Mouse (Mus musculus) kidney, embryonic 16.5 days (tissue): ENCODE results near the gene Macrod1. TPM values are rescaled to one million over a fixed set of nuclear protein-coding genes. Genes with fewer than 3 reads are reported as not detected.

Source experiments
- ATAC-seq: fragments of 200-750 bp; cut with Nextera tagmentation; 2 replicates; pipeline ENCODE4 v1.8.0; 2017; ENCODE audit warnings: moderate TSS enrichment; ENCODE audit not compliant: low FRiP score, low TSS enrichment
- H3K27ac ChIP-seq: fragments of 300-500 bp; sonication (generic); 2 replicates; pipeline ENCODE4 v1.5.1; 2014; ENCODE audit warnings: low read length
- H3K27me3 ChIP-seq: fragments of 300-500 bp; sonication (generic); 2 replicates; pipeline ENCODE4 v1.6.1; 2014; ENCODE audit warnings: low read length, control low read depth, mixed read lengths; ENCODE audit not compliant: insufficient read depth
- H3K36me3 ChIP-seq: fragments of 300-500 bp; sonication (generic); 2 replicates; pipeline ENCODE4 v1.6.1; 2014; ENCODE audit warnings: low read length, control low read depth, mixed read lengths; ENCODE audit not compliant: insufficient read depth
- H3K4me1 ChIP-seq: fragments of 300-500 bp; sonication (generic); 2 replicates; pipeline ENCODE4 v1.6.1; 2014; ENCODE audit warnings: low read length, control low read depth, mixed read lengths; ENCODE audit not compliant: insufficient read depth
- H3K4me2 ChIP-seq: fragments of 300-500 bp; sonication (generic); replicated peaks from 2 replicates; pipeline ENCODE4 v1.6.1; 2014; ENCODE audit warnings: low read depth, low read length
- H3K4me3 ChIP-seq: fragments of 300-500 bp; sonication (generic); 2 replicates; pipeline ENCODE4 v1.5.1; 2014; ENCODE audit warnings: mild to moderate bottlenecking, low read length
- H3K9ac ChIP-seq: fragments of 300-500 bp; sonication (generic); replicated peaks from 2 replicates; pipeline ENCODE4 v1.6.1; 2014; ENCODE audit warnings: low read length
- H3K9me3 ChIP-seq: fragments of 300-500 bp; sonication (generic); 2 replicates; pipeline ENCODE4 v1.6.1; 2016; ENCODE audit warnings: low read length, control low read depth
- WGBS: fragments of 180-500 bp; shearing (Covaris S2); extraction: QIAGEN DNeasy Blood & Tissue Kit; methylation state at CpG from one replicate; pipeline ENCODE4 v1.1.7; 2014; 5-methylcytosine and 5-hydroxymethylcytosine counted together
- polyA plus RNA-seq: library from polyadenylated mRNA; unstranded; fragments of >200 nt; fragmentation: Nextera tagmentation; extraction: Ambion mirVana; gene quantifications from 2 replicates; pipeline ENCODE4 v1.2.1, GENCODE M21; 2015

Macrod1 gene
- polyA plus RNA-seq, 1 experiment from 2014 or later: 16.4 TPM

DNA sequence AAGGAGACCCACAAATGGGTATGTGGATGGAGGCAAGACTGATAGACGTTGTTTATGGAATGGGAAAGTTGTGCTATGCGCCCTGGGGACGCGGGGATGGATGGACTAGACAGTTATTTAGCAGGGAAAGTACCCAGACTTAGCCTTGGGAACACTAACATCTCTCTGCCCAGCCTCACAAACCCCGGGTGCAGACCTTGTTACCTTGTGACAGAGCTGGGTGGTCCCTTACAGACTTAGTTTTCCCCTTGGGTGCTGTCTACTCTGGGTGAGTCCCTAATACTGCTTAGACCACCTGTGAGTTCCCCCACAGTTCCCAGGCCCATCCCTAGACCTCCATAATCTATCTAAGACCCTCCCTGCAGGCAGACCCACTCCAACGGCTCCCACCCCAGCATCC is 110.2 kb downstream of the Macrod1 start:
- H3K9me3 ChIP-seq: no peaks in the 10 kb centered on the region
- WGBS: 12% methylated on average over 6 of the region's 6 CpGs
- no peak overlapping the region for H3K27ac ChIP-seq
- H3K4me2 ChIP-seq: no peak overlapping the region
- peaks cover 49% of the 10 kb centered on the region for H3K27me3 ChIP-seq
- peaks cover 38% of the 10 kb centered on the region for H3K4me1 ChIP-seq
- no peak overlapping the region for H3K4me3 ChIP-seq
- ATAC-seq: no peak
- H3K36me3 ChIP-seq: no peaks in the 10 kb centered on the region
- no peak overlapping the region for H3K9ac ChIP-seq

DNA sequence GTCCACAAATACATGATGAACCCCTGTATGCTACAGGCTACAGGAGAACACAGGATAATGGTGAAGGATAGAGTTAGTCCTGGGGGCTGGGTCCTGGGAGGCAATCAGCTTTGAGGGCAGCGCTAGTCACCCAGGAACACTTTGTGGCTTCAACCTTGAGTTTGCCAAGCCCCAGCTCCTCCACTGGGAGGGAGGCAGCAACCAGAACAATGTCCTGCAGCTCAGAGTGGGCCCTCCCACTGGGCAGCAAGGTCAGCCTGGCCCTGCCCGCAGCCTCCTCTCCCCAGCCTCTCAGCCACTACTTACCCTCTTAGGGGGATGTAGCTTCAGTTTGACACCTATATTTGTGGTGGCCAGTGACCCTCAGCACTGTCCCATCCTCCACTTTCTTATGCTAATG is 111.8 kb downstream of the Macrod1 start:
- 38% methylated on average over 2 of the region's 2 CpGs for WGBS
- Histone ChIP-seq H3K4me1 (peaks cover 47% of the 10 kb centered on the region), H3K4me2 (no peak overlapping the region), H3K27me3 (peaks cover 42% of the 10 kb centered on the region), H3K27ac (no peak overlapping the region), H3K9ac (no peak overlapping the region), H3K9me3 (no peaks in the 10 kb centered on the region), H3K36me3 (no peaks in the 10 kb centered on the region), H3K4me3 (no peak overlapping the region)
- ATAC-seq: no peak

DNA sequence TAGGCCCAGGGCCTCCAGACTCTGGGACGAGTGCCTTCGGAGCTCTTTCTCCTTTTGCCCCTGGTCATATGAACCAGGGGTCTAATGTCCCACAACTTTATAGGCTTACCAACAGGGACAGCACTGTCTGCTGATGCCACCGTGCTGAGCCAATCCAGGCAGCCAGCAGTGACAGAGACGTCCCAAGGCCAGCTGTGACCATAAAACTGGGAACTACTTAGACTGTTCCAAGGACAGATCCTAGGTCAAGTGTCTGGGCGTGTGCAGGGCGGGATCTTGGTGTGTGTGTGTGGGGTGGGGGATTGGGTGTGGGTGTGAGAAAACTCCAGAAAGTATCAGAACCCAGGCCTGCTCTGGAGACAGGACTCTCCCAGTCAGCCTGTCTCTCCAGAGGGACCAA is 114.3 kb downstream of the Macrod1 start:
- Histone ChIP-seq H3K36me3 (no peaks in the 10 kb centered on the region), H3K27me3 (peaks cover 22% of the 10 kb centered on the region), H3K9ac (0 out of 2 replicates have a peak overlapping the region, but pooled peaks have one; percentile 14), H3K4me3 (no peak overlapping the region), H3K9me3 (no peaks in the 10 kb centered on the region), H3K4me1 (peaks cover 29% of the 10 kb centered on the region), H3K27ac (no peak overlapping the region), H3K4me2 (no peak overlapping the region)
- no peak for ATAC-seq
- WGBS: 57% methylated on average over 6 of the region's 6 CpGs

DNA sequence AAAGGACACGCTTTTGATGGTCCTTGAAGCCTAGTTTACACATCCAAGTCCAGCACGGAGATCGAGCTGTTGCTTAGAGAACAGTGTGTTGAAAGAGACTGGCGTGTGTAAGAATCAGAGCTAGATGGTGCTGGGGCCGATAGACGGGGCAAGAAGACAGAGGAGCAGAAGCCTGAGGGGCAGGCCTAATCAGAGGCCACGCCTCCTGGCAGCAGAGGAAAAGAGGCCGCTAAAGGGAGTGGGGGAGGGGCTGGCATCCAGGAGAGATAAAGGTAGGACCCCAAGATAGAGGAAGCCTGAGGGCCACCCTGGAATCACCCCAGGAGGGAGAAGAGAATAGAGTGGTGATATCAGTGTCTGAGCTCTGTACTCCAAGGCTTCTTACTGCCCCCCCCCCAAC is 114.8 kb downstream of the Macrod1 start:
- peaks cover 33% of the 10 kb centered on the region for H3K4me1 ChIP-seq
- H3K27ac ChIP-seq: no peak overlapping the region
- H3K4me2 ChIP-seq: no peak overlapping the region
- H3K9ac ChIP-seq: 0 out of 2 replicates have a peak overlapping the region, but pooled peaks have one; percentile 14
- peak; percentile 22; the same call in 1 of the 2 replicates for ATAC-seq
- H3K4me3 ChIP-seq: no peak overlapping the region
- H3K36me3 ChIP-seq: no peaks in the 10 kb centered on the region
- H3K9me3 ChIP-seq: no peaks in the 10 kb centered on the region
- H3K27me3 ChIP-seq: peaks cover 17% of the 10 kb centered on the region
- WGBS: 16% methylated on average over 8 of the region's 8 CpGs

DNA sequence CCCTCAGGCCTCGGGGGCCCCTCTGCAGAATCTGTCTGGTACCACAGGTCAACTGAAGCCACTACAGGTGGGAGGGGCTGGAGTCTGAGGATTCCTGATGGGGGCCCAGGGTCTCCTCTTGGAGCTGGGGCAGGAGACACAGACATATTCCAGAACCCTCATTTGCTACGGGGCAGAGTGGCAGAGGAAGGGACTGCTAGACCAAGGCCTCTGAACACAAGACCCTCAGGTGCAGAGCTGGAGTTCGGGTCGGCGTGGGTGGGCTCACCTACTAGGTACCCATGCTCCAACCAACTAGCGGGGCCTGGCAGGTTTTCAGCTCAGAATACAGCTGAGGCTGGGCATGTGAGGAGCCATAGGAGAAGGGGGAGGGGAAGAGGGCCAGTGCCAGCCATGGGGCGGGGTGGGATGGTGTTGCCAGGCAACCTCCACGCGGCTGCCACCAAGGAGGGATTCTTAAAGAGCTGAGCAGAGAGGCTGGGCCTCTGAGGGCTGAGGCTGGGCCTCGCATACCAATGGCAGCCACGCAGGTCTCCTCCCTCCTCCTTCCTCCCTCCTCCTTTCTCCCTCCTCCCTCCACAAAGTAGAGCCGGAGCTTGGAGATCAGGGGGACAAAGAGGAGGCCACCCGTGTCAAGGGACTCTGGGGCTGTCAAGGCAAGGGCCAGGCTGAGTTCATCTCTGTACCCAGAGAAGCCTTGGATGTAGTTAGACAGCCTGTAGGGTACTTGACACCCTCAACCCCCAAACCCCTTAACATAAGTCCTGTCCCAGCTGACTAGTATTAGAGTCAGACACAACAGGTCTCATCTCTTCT is 115.6 kb downstream of the Macrod1 start:
- Histone ChIP-seq H3K4me2 (no peak overlapping the region), H3K27me3 (peaks cover 14% of the 10 kb centered on the region), H3K4me1 (peaks cover 33% of the 10 kb centered on the region), H3K9me3 (no peaks in the 10 kb centered on the region), H3K4me3 (no peak overlapping the region), H3K27ac (no peak overlapping the region), H3K9ac (no peak overlapping the region; the same call in 1 of the 2 replicates), H3K36me3 (no peaks in the 10 kb centered on the region)
- peak; percentile 89 for ATAC-seq
- 15% methylated on average over 13 of the region's 13 CpGs for WGBS

DNA sequence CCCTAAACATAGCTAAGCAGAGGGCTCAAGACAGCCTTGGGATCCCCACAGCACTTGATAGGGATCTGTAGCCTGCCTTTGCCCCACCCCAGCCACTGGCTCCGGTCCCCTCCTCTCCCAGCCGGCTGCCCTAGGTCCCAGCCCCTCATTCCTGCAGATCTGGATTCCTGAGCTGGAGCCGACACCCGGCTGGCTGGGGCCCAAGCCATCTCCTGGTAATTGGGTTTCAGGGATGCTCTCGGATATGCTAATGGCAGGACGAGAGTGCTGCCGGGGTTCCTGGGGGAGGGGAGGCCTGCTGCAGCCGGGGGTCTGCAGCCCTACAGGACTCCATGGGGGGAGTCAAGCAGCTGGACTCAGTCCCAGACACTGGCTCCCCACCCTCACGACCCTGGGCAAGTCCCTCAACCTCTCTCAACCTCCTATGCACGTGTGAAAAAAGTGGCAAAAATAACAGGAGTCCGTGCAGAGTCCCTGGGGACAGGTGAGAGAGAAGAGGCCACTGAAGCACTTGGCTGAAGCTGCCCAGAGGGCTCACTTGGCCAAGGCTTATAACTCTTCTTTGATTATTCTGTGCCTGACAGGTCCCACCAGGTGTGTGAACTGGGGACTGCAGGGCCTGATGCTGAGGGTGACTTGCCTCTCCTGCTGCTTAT is 119.6 kb downstream of the Macrod1 start:
- H3K4me1 ChIP-seq: peaks cover 47% of the 10 kb centered on the region
- H3K9me3 ChIP-seq: no peaks in the 10 kb centered on the region
- no peak overlapping the region for H3K4me2 ChIP-seq
- H3K27me3 ChIP-seq: peaks cover 11% of the 10 kb centered on the region; the same call in 1 of the 2 replicates
- no peak for ATAC-seq
- no peak overlapping the region for H3K4me3 ChIP-seq
- no peaks in the 10 kb centered on the region for H3K36me3 ChIP-seq
- 0 out of 2 replicates have a peak overlapping the region, but pooled peaks have one; percentile 21 for H3K27ac ChIP-seq
- WGBS: 12% methylated on average over 11 of the region's 11 CpGs
- no peak overlapping the region for H3K9ac ChIP-seq

DNA sequence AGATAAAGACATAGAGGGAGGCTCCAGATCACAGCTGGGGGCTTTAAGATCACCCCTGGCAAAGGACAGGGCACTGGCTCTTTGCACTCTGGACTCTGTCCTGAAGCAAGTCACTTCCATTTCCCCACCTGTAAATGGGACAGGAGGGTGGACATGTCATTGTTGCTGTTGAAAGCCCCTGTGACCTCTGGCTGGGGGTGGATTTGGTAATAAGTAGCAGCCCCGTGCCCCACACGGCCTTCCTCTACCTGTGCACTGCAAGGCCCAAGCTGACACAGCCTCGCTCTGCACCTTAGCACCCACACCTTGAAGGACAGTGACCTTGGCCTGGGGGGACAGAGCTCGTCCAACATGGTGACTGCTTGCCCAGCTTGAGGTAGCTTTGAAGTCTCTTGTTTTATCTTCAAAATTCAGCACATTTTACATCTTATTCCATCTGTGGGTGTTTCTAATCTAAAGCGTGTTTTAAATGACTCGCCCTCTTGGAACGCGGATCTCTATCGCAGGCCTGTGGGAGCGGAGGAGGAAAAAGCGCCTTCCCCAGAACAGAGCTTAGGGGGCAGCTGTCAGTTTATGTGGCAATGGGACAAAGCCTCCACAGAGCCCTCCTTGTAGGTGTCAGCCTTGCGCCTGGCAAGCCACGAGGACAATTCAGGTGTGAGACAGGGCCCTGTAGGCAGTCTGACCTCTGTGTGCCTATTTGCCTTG is 121.3 kb downstream of the Macrod1 start:
- WGBS: 64% methylated on average over 13 of the region's 13 CpGs
- Histone ChIP-seq H3K4me3 (no peak overlapping the region), H3K9ac (no peak overlapping the region), H3K27ac (peak overlapping the region; percentile 75; the same call in 1 of the 2 replicates), H3K4me2 (no peak overlapping the region), H3K27me3 (peaks cover 15% of the 10 kb centered on the region; the same call in 1 of the 2 replicates), H3K9me3 (no peaks in the 10 kb centered on the region), H3K4me1 (peaks cover 42% of the 10 kb centered on the region), H3K36me3 (no peaks in the 10 kb centered on the region)
- ATAC-seq: no peak

DNA sequence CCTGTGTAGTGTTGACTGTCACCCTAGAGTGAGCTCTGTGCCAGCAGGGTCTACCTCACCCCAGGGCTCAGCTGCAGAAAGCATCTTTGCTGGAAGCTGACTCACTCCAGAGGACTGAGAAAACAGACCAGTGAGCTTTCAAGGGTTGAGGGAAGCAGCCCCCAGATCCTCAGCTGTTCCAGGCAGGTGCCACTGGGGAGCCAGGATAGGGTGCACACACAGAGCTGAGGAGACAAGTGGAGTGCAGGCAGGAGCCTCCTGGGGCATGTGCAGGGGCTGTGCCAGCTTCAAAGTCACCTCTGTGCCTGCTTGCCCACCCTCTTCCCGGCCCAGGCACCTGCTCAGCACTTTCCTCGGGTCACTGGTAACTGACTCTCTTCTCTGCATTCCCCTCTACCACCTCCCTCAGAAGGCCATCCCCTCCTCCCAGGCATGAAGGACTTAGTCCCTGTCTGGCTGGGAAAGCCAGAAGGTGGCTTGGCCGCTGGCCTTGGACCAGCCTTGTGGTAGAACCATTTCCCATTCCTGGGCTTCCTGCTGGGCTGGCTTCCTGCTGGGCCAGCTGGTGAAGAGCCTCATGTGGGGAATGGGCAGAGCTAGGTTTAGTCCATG is 122.3 kb downstream of the Macrod1 start:
- Histone ChIP-seq H3K9ac (no peak overlapping the region), H3K36me3 (no peaks in the 10 kb centered on the region), H3K4me3 (no peak overlapping the region), H3K27me3 (peaks cover 23% of the 10 kb centered on the region; the same call in 1 of the 2 replicates), H3K27ac (peak overlapping the region; percentile 75), H3K4me1 (peaks cover 49% of the 10 kb centered on the region), H3K9me3 (no peaks in the 10 kb centered on the region), H3K4me2 (no peak overlapping the region)
- ATAC-seq: peak; percentile 68
- 19% methylated on average over 3 of the region's 3 CpGs for WGBS

DNA sequence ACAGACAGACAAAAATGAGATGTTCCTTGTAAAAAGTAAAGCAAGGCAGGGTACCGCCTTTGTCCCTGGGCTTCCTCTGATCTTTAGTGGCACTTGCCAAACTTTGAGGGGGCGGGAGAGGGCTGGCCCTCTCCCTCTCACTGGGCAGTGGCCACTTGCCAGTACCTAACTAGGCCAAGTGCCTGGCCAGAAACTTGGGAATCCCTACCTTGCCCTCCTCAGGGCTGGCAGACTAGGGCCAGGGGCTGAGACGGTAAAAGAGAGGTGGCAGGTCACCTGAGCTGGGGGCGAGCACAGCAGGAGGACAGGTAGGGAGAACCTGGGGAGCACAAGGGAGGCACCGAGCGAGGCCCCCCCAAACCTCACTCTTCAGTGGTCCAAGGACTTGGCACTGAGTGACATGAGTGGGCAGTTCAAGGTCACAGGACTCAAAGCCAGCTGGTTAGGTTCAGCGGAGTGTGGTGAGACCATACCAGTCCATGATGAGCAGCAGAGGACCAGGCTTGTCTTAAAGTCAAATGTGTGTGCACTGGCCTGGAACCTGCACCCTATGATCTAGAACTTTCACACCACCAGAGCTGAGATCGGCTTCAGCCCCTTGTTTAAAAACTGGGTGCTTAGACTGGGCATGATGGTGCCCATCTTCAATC is 124.3 kb downstream of the Macrod1 start:
- no peaks in the 10 kb centered on the region for H3K9me3 ChIP-seq
- no peak overlapping the region for H3K27ac ChIP-seq
- no peak overlapping the region for H3K9ac ChIP-seq
- no peak overlapping the region for H3K4me3 ChIP-seq
- H3K27me3 ChIP-seq: peaks cover 26% of the 10 kb centered on the region; the same call in 1 of the 2 replicates
- no peak overlapping the region for H3K4me2 ChIP-seq
- H3K4me1 ChIP-seq: peaks cover 58% of the 10 kb centered on the region
- WGBS: 75% methylated on average over 8 of the region's 8 CpGs
- no peak for ATAC-seq
- no peaks in the 10 kb centered on the region for H3K36me3 ChIP-seq
